In the genomic region with DNA sequence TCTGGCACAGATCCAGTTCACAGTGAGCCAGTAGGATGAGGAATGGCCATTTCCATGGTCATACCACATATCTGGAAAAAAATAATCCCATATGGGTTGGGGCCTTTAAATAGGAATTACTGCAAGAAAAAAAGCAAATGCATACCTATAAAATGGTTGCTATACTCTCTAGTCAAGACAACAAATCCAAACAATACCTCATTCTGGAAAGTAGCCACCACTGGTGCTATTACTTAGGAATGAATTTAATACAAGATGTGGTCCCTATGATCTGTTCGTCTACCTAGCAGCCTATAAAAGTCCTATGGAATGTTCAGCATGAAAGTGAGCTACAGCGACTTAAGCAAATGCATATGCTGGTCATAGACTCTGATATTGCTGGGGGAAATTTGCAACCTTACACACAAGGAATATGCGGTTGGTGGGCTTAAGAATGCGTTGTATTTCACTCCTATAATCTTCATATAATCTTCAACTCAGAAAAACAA, we compare ENCODE assay signal across 15 mouse cellular contexts.
"Had no signal": no experiment of that assay in that cellular context is flagged by ENCODE, and none has a peak within 500 bp of the region (broad histone marks: within the 10 kb centered on the region; RNA-seq: fewer than 3 reads in every experiment).

No protein-coding gene starts in this region.

- H3K27me3 ChIP-seq: neural tube, embryonic 15.5 days; stomach, embryonic 15.5 days had no signal

- H3K9ac ChIP-seq: neural tube, embryonic 15.5 days; stomach, embryonic 15.5 days had no signal

- H3K9me3 ChIP-seq: neural tube, embryonic 15.5 days; stomach, embryonic 15.5 days had no signal

- H3K4me2 ChIP-seq: neural tube, embryonic 15.5 days; stomach, embryonic 15.5 days had no signal

- H3K27ac ChIP-seq: neural tube, embryonic 15.5 days; stomach, embryonic 15.5 days; stomach, postnatal 0 days had no signal

- H3K36me3 ChIP-seq: neural tube, embryonic 15.5 days; stomach, embryonic 15.5 days had no signal

- H3K4me1 ChIP-seq: neural tube, embryonic 15.5 days; stomach, embryonic 15.5 days had no signal

- DNase-seq: retina, postnatal 1 day; right cerebral cortex, adult 18-20 months; right cerebral cortex, postnatal 14 days; right cerebral cortex, postnatal 25 days; right cerebral cortex, postnatal 4 days; spleen, adult 18-20 months; thymus, adult 18-20 months; thymus, adult 2 months; thymus, postnatal 14 days; thymus, postnatal 25 days; thymus, postnatal 36 days; thymus, postnatal 4 days had no signal

- H3K4me3 ChIP-seq: neural tube, embryonic 15.5 days; stomach, embryonic 15.5 days had no signal
